Mouse (Mus musculus) olfactory bulb, adult 2 months (tissue): ENCODE results near the gene Fstl4.

Source experiments
- CTCF ChIP-seq: fragments of 200-500 bp; IDR thresholded peaks from 2 replicates; pipeline ENCODE4 v1.5.1; 2012; ENCODE audit warnings: low read depth, mild to moderate bottlenecking, low read length, moderate library complexity; ENCODE audit not compliant: insufficient read depth
- POLR2A ChIP-seq: fragments of 200-500 bp; IDR thresholded peaks from 2 replicates; pipeline ENCODE4 v1.6.1; 2012; ENCODE audit warnings: mild to moderate bottlenecking, low read depth, low read length, moderate library complexity; ENCODE audit not compliant: insufficient read depth

DNA sequence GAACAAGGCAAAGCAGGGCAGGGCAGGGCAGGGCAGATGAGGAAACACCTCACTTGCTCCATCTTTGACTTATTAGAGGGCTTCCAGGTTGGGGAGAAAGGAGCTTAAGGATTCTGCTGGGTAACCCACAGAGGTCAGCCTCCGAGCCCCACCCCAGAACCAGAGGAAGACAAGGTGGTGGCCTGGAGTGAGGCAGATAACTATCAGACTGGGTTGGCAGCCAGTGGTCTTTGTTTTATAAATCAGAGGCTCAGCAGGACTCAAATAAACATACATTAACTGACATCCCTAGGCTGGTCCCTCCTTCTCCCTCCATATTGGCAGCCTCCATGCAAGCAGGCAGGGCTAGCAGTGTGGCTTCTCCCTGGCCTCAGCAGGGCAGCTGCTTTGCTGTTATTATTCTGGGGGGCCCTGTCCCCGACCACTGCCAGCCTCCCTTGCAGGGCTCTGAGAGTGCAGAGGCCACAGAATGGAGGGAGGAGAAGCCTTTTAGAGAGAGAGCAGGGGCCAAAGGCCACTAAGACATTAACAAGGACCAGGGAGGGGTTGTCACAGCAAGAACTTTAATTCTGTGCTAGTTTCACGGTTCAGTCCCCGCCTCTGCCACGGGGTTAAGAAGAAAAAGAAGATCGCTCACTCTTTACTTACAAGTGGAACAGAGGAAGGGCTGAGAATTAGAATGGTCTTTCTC is 16.5 kb upstream of the Fstl4 start:
- TF ChIP-seq CTCF = no peak
- no peak for TF ChIP-seq POLR2A
